Mouse (Mus musculus) neural tube, embryonic 14.5 days (tissue): ENCODE measurements around the gene Mrrf. TPM values are rescaled to one million over a fixed set of nuclear protein-coding genes. Genes with fewer than 3 reads are reported as not detected.
A peak's percentile ranks its signal among the peaks of the same experiment; 100 is the strongest.

Source experiments
- ATAC-seq: fragments of 200-750 bp; cut with Nextera tagmentation; 2 replicates; pipeline ENCODE4 v1.8.0; 2017; ENCODE audit warnings: low read depth, mild to moderate bottlenecking, moderate TSS enrichment, moderate library complexity
- H3K27ac ChIP-seq: fragments of 300-500 bp; sonication (generic); 2 replicates; pipeline ENCODE4 v1.5.1; 2014; ENCODE audit warnings: low read depth, mild to moderate bottlenecking, control low read depth, low read length, moderate library complexity, mixed read lengths
- H3K27me3 ChIP-seq: fragments of 300-500 bp; sonication (generic); 2 replicates; pipeline ENCODE4 v1.6.1; 2014; ENCODE audit warnings: low read length; ENCODE audit not compliant: control insufficient read depth, insufficient read depth
- H3K36me3 ChIP-seq: fragments of 300-500 bp; sonication (generic); 2 replicates; pipeline ENCODE4 v1.6.1; 2014; ENCODE audit warnings: low read length, mixed read lengths; ENCODE audit not compliant: control insufficient read depth, insufficient read depth
- H3K4me1 ChIP-seq: fragments of 300-500 bp; sonication (generic); 2 replicates; pipeline ENCODE4 v1.6.1; 2014; ENCODE audit warnings: low read length; ENCODE audit not compliant: control insufficient read depth, insufficient read depth
- H3K4me2 ChIP-seq: fragments of 300-500 bp; sonication (generic); 2 replicates; pipeline ENCODE4 v1.6.1; 2014; ENCODE audit warnings: mild to moderate bottlenecking, low read depth, low read length, control low read depth
- H3K4me3 ChIP-seq: fragments of 300-500 bp; sonication (generic); 2 replicates; pipeline ENCODE4 v1.5.1; 2014; ENCODE audit warnings: low read depth, low read length, control low read depth, mixed read lengths
- H3K9ac ChIP-seq: fragments of 300-500 bp; sonication (generic); replicated peaks from 2 replicates; pipeline ENCODE4 v1.6.1; 2014; ENCODE audit warnings: low read depth, mild to moderate bottlenecking, control low read depth, low read length, mixed read lengths
- H3K9me3 ChIP-seq: fragments of 300-500 bp; sonication (generic); 2 replicates; pipeline ENCODE4 v1.6.1; 2016; ENCODE audit warnings: low read length; ENCODE audit not compliant: control insufficient read depth
- WGBS: fragments of 180-500 bp; shearing (Covaris S2); extraction: QIAGEN DNeasy Blood & Tissue Kit; methylation state at CpG from one replicate; pipeline ENCODE4 v1.1.7; 2014; 5-methylcytosine and 5-hydroxymethylcytosine counted together
- polyA plus RNA-seq: library from polyadenylated mRNA; unstranded; fragments of >200 nt; fragmentation: Nextera tagmentation; extraction: Ambion mirVana; gene quantifications from 2 replicates; pipeline ENCODE4 v1.2.1, GENCODE M21; 2014

Mrrf gene
- polyA plus RNA-seq, 1 experiment from 2014 or later = 30.4 TPM

GRCm38 (mm10) chr2:36224599-36224998 is 88.4 kb downstream of the Mrrf start:
- Histone ChIP-seq H3K9me3 (no peaks in the 10 kb centered on the region), H3K27ac (no peak overlapping the region), H3K4me3 (no peak overlapping the region), H3K4me2 (no peak overlapping the region), H3K9ac (no peak overlapping the region), H3K4me1 (no peaks in the 10 kb centered on the region), H3K27me3 (no peaks in the 10 kb centered on the region), H3K36me3 (no peaks in the 10 kb centered on the region)
- no peak for ATAC-seq
- 40% methylated on average over 2 of the region's 2 CpGs for WGBS

GRCm38 (mm10) chr2:36230366-36230765 is 94.2 kb downstream of the Mrrf start, which contains the start of gene Ptgs1:
Gene Ptgs1, plus strand, starts transcription at chr2:36230426.
- WGBS = under 1% methylated on average over 17 of the region's 18 CpGs
- Histone ChIP-seq H3K4me3 (peak within 1 kb of the TSS; percentile 22; the same call in 1 of the 2 replicates), H3K9ac (0 out of 2 replicates have a peak within 1 kb of the TSS, but pooled peaks have one; percentile 17), H3K4me1 (0 out of 2 replicates have a peak, but pooled peaks cover 4% of the 10 kb centered on the region), H3K27me3 (no peaks in the 10 kb centered on the region), H3K27ac (no peak within 1 kb of the TSS), H3K9me3 (no peaks in the 10 kb centered on the region), H3K36me3 (no peaks in the 10 kb centered on the region), H3K4me2 (peak within 1 kb of the TSS; percentile 49)
- 0 out of 2 replicates have a peak, but pooled peaks have one; percentile 26 for ATAC-seq

- H3K4me1 ChIP-seq = 0 out of 2 replicates have a peak, but pooled peaks cover 4% of the 10 kb centered on the region
- H3K9ac ChIP-seq = 0 out of 2 replicates have a peak overlapping the region, but pooled peaks have one; percentile 17
- ATAC-seq = no peak
- H3K27ac ChIP-seq = no peak overlapping the region
- H3K36me3 ChIP-seq = no peaks in the 10 kb centered on the region
- H3K4me2 ChIP-seq = peak overlapping the region; percentile 49; the same call in 1 of the 2 replicates
- 0 out of 2 replicates have a peak overlapping the region, but pooled peaks have one; percentile 22 for H3K4me3 ChIP-seq
- no peaks in the 10 kb centered on the region for H3K27me3 ChIP-seq
- H3K9me3 ChIP-seq = no peaks in the 10 kb centered on the region
- WGBS = 47% methylated on average over 10 of the region's 10 CpGs
Observed at GRCm38 (mm10) chr2:36230967-36231366, 94.8 kb downstream of the Mrrf start.

- 0 out of 2 replicates have a peak, but pooled peaks cover 4% of the 10 kb centered on the region for H3K4me1 ChIP-seq
- WGBS = 67% methylated on average over 7 of the region's 7 CpGs
- H3K4me2 ChIP-seq = no peak overlapping the region
- no peak overlapping the region for H3K27ac ChIP-seq
- no peak overlapping the region for H3K4me3 ChIP-seq
- H3K9ac ChIP-seq = no peak overlapping the region
- no peaks in the 10 kb centered on the region for H3K36me3 ChIP-seq
- no peaks in the 10 kb centered on the region for H3K9me3 ChIP-seq
- ATAC-seq = no peak
- no peaks in the 10 kb centered on the region for H3K27me3 ChIP-seq
Observed at GRCm38 (mm10) chr2:36234526-36235368, 98.6 kb downstream of the Mrrf start.

GRCm38 (mm10) chr2:36235917-36236316 is 99.7 kb downstream of the Mrrf start:
- Histone ChIP-seq H3K27ac (no peak overlapping the region), H3K9ac (no peak overlapping the region)
- 47% methylated on average over 4 of the region's 4 CpGs for WGBS

GRCm38 (mm10) chr2:36236889-36237288 is 100.7 kb downstream of the Mrrf start:
- Histone ChIP-seq H3K4me2 (no peak overlapping the region), H3K36me3 (no peaks in the 10 kb centered on the region), H3K9me3 (no peaks in the 10 kb centered on the region), H3K27ac (no peak overlapping the region), H3K4me1 (no peaks in the 10 kb centered on the region), H3K9ac (no peak overlapping the region), H3K4me3 (no peak overlapping the region), H3K27me3 (no peaks in the 10 kb centered on the region)
- ATAC-seq = no peak
- WGBS = 88% methylated on average over 5 of the region's 5 CpGs

More at GRCm38 (mm10) chr2:36235917-36236316, 99.7 kb downstream of the Mrrf start:
- Histone ChIP-seq H3K4me2 (no peak overlapping the region), H3K36me3 (no peaks in the 10 kb centered on the region), H3K27me3 (no peaks in the 10 kb centered on the region), H3K4me1 (no peaks in the 10 kb centered on the region), H3K9me3 (no peaks in the 10 kb centered on the region), H3K4me3 (no peak overlapping the region)
- no peak for ATAC-seq

- Histone ChIP-seq H3K36me3 (no peaks in the 10 kb centered on the region), H3K4me3 (no peak overlapping the region), H3K9me3 (no peaks in the 10 kb centered on the region), H3K27ac (no peak overlapping the region), H3K27me3 (no peaks in the 10 kb centered on the region), H3K4me1 (no peaks in the 10 kb centered on the region), H3K4me2 (no peak overlapping the region), H3K9ac (no peak overlapping the region)
- ATAC-seq = no peak
- WGBS = 89% methylated on average over 6 of the region's 6 CpGs
Observed at GRCm38 (mm10) chr2:36237557-36237956, 101.4 kb downstream of the Mrrf start.

GRCm38 (mm10) chr2:36238467-36238866 is 102.3 kb downstream of the Mrrf start:
- no peak for ATAC-seq
- H3K9me3 ChIP-seq = no peaks in the 10 kb centered on the region

GRCm38 (mm10) chr2:36238951-36239350 is 102.8 kb downstream of the Mrrf start:
- ATAC-seq = no peak
- Histone ChIP-seq H3K27me3 (no peaks in the 10 kb centered on the region), H3K27ac (no peak overlapping the region), H3K9ac (no peak overlapping the region), H3K4me3 (no peak overlapping the region), H3K9me3 (no peaks in the 10 kb centered on the region), H3K36me3 (no peaks in the 10 kb centered on the region), H3K4me2 (no peak overlapping the region), H3K4me1 (no peaks in the 10 kb centered on the region)
- 87% methylated on average over 2 of the region's 2 CpGs for WGBS

More at GRCm38 (mm10) chr2:36238467-36238866, 102.3 kb downstream of the Mrrf start:
- no peaks in the 10 kb centered on the region for H3K27me3 ChIP-seq
- 73% methylated on average over 3 of the region's 3 CpGs for WGBS
- no peak overlapping the region for H3K27ac ChIP-seq
- no peak overlapping the region for H3K9ac ChIP-seq
- no peak overlapping the region for H3K4me3 ChIP-seq
- no peaks in the 10 kb centered on the region for H3K36me3 ChIP-seq
- no peaks in the 10 kb centered on the region for H3K4me1 ChIP-seq
- no peak overlapping the region for H3K4me2 ChIP-seq
